Mouse (Mus musculus) ES-E14 (cell line): ENCODE results near the gene Tmub1. TPM values are rescaled to one million over a fixed set of nuclear protein-coding genes. Genes with fewer than 3 reads are reported as not detected.

Experiments
- DNase-seq: peaks from one replicate; pipeline ENCODE4 v3.0.0-alpha.2; 2013; ENCODE audit warnings: low read depth, low spot score
- H3K27ac ChIP-seq: 2 replicates; pipeline ENCODE4 v1.5.1; 2012; ENCODE audit warnings: low read depth, mild to moderate bottlenecking, low read length, moderate library complexity, mixed read lengths; ENCODE audit not compliant: poor library complexity, insufficient read depth, severe bottlenecking
- H3K36me3 ChIP-seq: 2 replicates; pipeline ENCODE4 v1.6.1; 2012; ENCODE audit warnings: mild to moderate bottlenecking, low read length, moderate library complexity, mixed read lengths; ENCODE audit not compliant: control insufficient read depth, poor library complexity, insufficient read depth, severe bottlenecking
- H3K4me1 ChIP-seq, 2 experiments: fragments of 150-350 bp in 1 of 2; sonication (generic) in 1 of 2; 2 replicates each; pipeline ENCODE4 v1.6.1; 2012; ENCODE audit warnings: low read length in 2 of 2, mild to moderate bottlenecking in 1 of 2, mixed read lengths in 1 of 2; ENCODE audit not compliant: control insufficient read depth in 2 of 2, insufficient read depth in 2 of 2, poor library complexity in 1 of 2
- H3K4me3 ChIP-seq, 2 experiments: fragments of 150-350 bp in 1 of 2; sonication (generic) in 1 of 2; 2 replicates each; pipeline ENCODE4 v1.5.1; 2012; ENCODE audit warnings: low read length in 2 of 2, low read depth in 1 of 2, mild to moderate bottlenecking in 1 of 2, mixed read lengths in 1 of 2; ENCODE audit not compliant: insufficient read depth in 1 of 2, poor library complexity in 1 of 2, severe bottlenecking in 1 of 2
- H3K9ac ChIP-seq: 2 replicates; pipeline ENCODE4 v1.6.1; 2012; ENCODE audit warnings: low read depth, mild to moderate bottlenecking, low read length, mixed read lengths; ENCODE audit not compliant: poor library complexity, insufficient read depth, severe bottlenecking
- H3K9me3 ChIP-seq: fragments of 150-350 bp; sonication (generic); 2 replicates; pipeline ENCODE4 v1.6.1; 2012; ENCODE audit warnings: low read depth, mild to moderate bottlenecking, low read length; ENCODE audit not compliant: control insufficient read depth, insufficient read depth
- CHD2 ChIP-seq: IDR thresholded peaks from 2 replicates; pipeline ENCODE4 v1.6.1; 2014; ENCODE audit warnings: mild to moderate bottlenecking, low read depth, low read length, inconsistent platforms
- HCFC1 ChIP-seq: IDR thresholded peaks from 2 replicates; pipeline ENCODE4 v1.6.1; 2012; ENCODE audit warnings: low read length, inconsistent platforms, borderline replicate concordance; ENCODE audit not compliant: insufficient read depth
- MAFK ChIP-seq: IDR thresholded peaks from 2 replicates; pipeline ENCODE4 v1.6.1; 2014; ENCODE audit warnings: mild to moderate bottlenecking, low read depth, low read length, inconsistent platforms; ENCODE audit not compliant: insufficient read depth
- ZC3H11A ChIP-seq: IDR thresholded peaks from 2 replicates; pipeline ENCODE4 v1.6.1; 2012; ENCODE audit warnings: low read depth, mild to moderate bottlenecking, inconsistent platforms, low read length, borderline replicate concordance
- ZNF384 ChIP-seq: IDR thresholded peaks from 2 replicates; pipeline ENCODE4 v1.6.1; 2012; ENCODE audit warnings: low read depth, low read length, inconsistent platforms
- in situ Hi-C, 2 experiments: fragments of 600-800 bp; cut with MboI; formaldehyde crosslinking; loops; one replicate each; pipeline ENCODE4 v1.15.1; 2025; ENCODE audit warnings: low sequenced_read_pairs in 2 of 2, inconsistent platforms in 1 of 2; ENCODE audit not compliant: unreplicated experiment in 2 of 2
- total RNA-seq: library from RNA; depleted of rRNA; stranded (reverse); fragments of 300-350 nt; gene quantifications from 2 replicates; pipeline ENCODE4 v1.2.3, GENCODE M21; 2012; rRNA removed

The Tmub1 gene
- 7.8 and 11.5 TPM in 2 replicates for total RNA-seq

DNA sequence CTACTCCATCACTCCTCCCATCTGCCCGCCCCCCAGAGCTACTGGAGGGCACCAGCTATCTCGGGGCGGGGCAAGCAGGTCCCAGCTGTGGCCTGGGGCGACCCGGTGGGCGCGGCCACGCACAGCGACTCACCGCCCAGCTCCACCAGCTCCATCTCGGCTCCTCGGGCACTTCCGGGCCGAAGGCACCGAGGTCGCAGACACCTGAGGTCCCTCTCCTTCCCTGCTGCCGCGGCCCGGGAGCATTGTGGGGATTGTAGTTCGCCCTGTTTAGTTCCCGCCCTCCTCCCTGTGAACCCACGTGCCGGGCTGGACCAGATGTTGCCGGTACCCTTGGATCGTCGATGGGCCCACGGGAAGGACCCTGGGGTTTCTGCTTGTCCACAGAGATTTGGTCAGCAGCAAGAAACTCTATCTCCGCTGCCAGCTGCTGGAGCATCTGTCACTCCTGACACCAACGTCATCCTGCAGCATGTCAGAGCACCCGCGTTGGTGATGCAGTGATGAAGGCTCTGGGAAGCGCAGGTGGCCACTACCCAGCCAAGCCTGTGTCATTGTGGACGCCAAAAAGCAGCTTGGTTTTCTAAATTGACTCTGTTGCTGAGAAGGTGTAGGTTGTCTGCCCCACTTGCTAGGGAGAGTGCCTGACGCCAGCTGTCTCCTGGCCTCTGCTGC, at the start of gene Tmub1:
Gene Tmub1 (minus strand): TSS at position 231 of the 675 bp plus-strand sequence.
- H3K9ac ChIP-seq: peak within 1 kb of the TSS; percentile 21; the same call in 1 of the 2 replicates
- H3K9me3 ChIP-seq: no peaks in the 10 kb centered on the region
- in situ Hi-C loops: no loop called here
- peaks cover 9% of the 10 kb centered on the region for H3K36me3 ChIP-seq
- peak within 1 kb of the TSS; percentile 50 to 70 for H3K4me3 ChIP-seq
- TF ChIP-seq MAFK: no peak
- no peak for TF ChIP-seq ZC3H11A
- no peak for TF ChIP-seq CHD2
- TF ChIP-seq HCFC1: peak; percentile 95
- H3K4me1 ChIP-seq: peaks cover 5 to 17% of the 10 kb centered on the region in 2 experiments; a peak in 3 of 4 replicates
- peak; percentile 87 for DNase-seq
- no peak within 1 kb of the TSS for H3K27ac ChIP-seq

DNA sequence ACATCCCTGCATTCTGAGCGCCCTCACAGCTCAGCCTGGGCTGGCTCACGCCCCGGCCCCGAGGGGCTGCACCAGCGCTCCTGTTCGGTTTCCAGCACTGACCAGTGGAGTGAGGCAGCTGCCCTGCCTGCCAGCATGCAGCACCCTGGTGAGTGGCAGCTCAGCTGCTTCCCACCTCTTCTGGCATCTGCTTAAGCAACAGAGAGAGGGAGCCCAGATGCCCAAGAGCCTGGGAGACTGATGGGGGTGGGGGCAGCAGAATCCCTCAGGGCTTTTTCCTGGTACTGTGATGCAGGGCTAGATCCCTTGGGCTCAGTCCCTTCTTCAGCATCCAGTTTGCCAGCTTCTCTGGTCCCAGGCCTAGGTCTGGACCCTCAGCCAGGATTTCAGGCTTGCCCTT, 49.1 kb upstream of the Tmub1 start:
- no peak for DNase-seq
- in situ Hi-C loops: no loop called here
- Histone ChIP-seq H3K27ac (no peak overlapping the region), H3K9ac (no peak overlapping the region), H3K4me1 (peaks cover 0 to 2% of the 10 kb centered on the region in 2 experiments; a peak in 1 of 4 replicates), H3K9me3 (no peaks in the 10 kb centered on the region), H3K36me3 (peaks cover 34% of the 10 kb centered on the region), H3K4me3 (no peak overlapping the region)
- TF ChIP-seq ZNF384: no peak

DNA sequence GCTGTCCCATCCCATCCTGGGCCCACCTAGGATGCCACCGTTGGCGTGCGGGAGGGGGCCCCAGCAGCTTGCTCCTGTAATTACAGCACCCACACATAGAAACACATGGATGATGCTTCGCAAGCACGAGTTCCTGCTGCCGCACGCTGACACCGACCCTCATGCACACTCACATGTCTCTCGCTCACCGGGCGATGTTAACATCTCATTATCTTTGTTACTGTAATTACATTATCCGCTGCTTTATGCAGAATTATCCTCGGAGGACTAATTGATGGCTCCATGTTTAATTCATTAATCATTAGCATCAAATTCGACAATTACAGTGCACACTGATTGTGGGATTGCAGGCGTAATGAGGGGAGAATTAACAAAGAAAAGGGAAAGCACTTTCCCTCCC, 47.4 kb upstream of the Tmub1 start:
- no peak for DNase-seq
- H3K4me3 ChIP-seq: no peak overlapping the region
- no peak overlapping the region for H3K27ac ChIP-seq
- no peaks in the 10 kb centered on the region for H3K9me3 ChIP-seq
- in situ Hi-C loops: no loop called here
- H3K4me1 ChIP-seq: peaks cover 0 to 2% of the 10 kb centered on the region in 2 experiments; a peak in 1 of 4 replicates
- no peak overlapping the region for H3K9ac ChIP-seq
- TF ChIP-seq MAFK: no peak
- TF ChIP-seq ZC3H11A: no peak
- no peak for TF ChIP-seq ZNF384
- no peak for TF ChIP-seq HCFC1
- TF ChIP-seq CHD2: no peak
- peaks cover 24% of the 10 kb centered on the region for H3K36me3 ChIP-seq

DNA sequence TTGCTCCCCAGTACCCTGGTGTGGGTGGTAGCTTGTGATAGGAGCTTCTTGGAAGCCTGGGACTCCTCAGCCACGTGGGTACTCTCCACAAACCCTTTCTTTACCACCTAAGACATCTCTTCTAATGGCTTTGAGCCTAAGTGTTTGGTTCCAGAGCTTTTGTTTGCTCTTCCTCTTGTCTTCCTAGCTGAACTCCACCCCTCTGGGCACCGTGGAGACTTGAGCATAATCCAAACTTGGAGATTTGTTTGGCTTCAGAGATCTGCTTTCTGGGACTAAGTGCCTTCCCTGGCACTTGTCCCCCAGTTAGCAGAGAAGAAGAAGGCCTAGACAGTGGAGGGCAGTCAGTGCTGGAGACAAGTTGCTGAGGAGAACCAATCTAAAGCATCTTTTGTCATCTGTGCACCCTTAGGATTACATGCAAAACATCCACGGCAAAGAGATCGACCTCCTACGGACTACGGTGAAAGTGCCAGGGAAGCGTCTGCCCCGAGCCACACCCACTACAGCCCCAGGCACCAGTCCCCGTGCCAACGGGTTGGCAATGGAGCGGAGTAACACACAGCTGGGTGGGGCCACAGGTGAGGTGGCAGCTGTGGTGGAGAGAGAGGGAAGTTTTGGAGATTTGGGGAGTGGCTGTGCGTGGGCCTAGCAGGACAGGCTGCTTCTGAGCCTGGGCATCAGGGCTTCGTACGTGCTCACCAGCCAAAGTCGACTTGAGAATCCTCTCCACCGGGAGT, 45.1 kb upstream of the Tmub1 start:
- TF ChIP-seq ZNF384: no peak
- no peak for TF ChIP-seq HCFC1
- no peak for TF ChIP-seq CHD2
- no peak for TF ChIP-seq MAFK
- TF ChIP-seq ZC3H11A: no peak
- Histone ChIP-seq H3K4me1 (no peaks in the 10 kb centered on the region; a peak in 1 of 4 replicates), H3K36me3 (peaks cover 26% of the 10 kb centered on the region), H3K9ac (no peak overlapping the region), H3K27ac (no peak overlapping the region), H3K4me3 (no peak overlapping the region), H3K9me3 (no peaks in the 10 kb centered on the region)
- in situ Hi-C loops: no loop called here
- no peak for DNase-seq
